Mouse (Mus musculus) midbrain, embryonic 11.5 days (tissue): Measurements from ENCODE around the gene Cyp51. TPM values are rescaled to one million over a fixed set of nuclear protein-coding genes. Genes with fewer than 3 reads are reported as not detected.
"Not testable (repeated sequence)": the region's sequence is repeated elsewhere in the genome, so short reads cannot be mapped to it uniquely, and the experiment has no call there.

Experiments used
- ATAC-seq: fragments of 200-750 bp; cut with Nextera tagmentation; 2 replicates; pipeline ENCODE4 v1.8.0; 2017; ENCODE audit warnings: moderate TSS enrichment, moderate library complexity; ENCODE audit not compliant: low FRiP score
- DNase-seq: peaks from one replicate; pipeline ENCODE4 v3.0.0; 2015; ENCODE audit warnings: low spot score; ENCODE audit errors: missing footprints
- H3K27ac ChIP-seq: fragments of 300-500 bp; sonication (generic); 2 replicates; pipeline ENCODE4 v1.5.1; 2014; ENCODE audit warnings: low read depth, low read length
- H3K27me3 ChIP-seq: fragments of 300-500 bp; sonication (generic); 2 replicates; pipeline ENCODE4 v1.6.1; 2014; ENCODE audit warnings: mild to moderate bottlenecking, low read length, moderate library complexity, mixed read lengths; ENCODE audit not compliant: control insufficient read depth, insufficient read depth
- H3K36me3 ChIP-seq: fragments of 300-500 bp; sonication (generic); 2 replicates; pipeline ENCODE4 v1.6.1; 2014; ENCODE audit warnings: mild to moderate bottlenecking, low read length, moderate library complexity, mixed read lengths; ENCODE audit not compliant: control insufficient read depth, insufficient read depth
- H3K4me1 ChIP-seq: fragments of 300-500 bp; sonication (generic); 2 replicates; pipeline ENCODE4 v1.6.1; 2014; ENCODE audit warnings: low read length; ENCODE audit not compliant: control insufficient read depth, insufficient read depth
- H3K4me2 ChIP-seq: fragments of 300-500 bp; sonication (generic); 2 replicates; pipeline ENCODE4 v1.6.1; 2014; ENCODE audit warnings: mild to moderate bottlenecking, moderate library complexity
- H3K4me3 ChIP-seq: fragments of 300-500 bp; sonication (generic); 2 replicates; pipeline ENCODE4 v1.5.1; 2014; ENCODE audit warnings: low read depth, low read length
- H3K9ac ChIP-seq: fragments of 300-500 bp; sonication (generic); 2 replicates; pipeline ENCODE4 v1.6.1; 2014; ENCODE audit warnings: low read length
- H3K9me3 ChIP-seq: fragments of 300-500 bp; sonication (generic); 2 replicates; pipeline ENCODE4 v1.6.1; 2016; ENCODE audit warnings: low read length; ENCODE audit not compliant: control insufficient read depth
- WGBS: fragments of 180-500 bp; shearing (Covaris S2); extraction: QIAGEN DNeasy Blood & Tissue Kit; methylation state at CpG from one replicate; pipeline ENCODE4 v1.1.7; 2014; 5-methylcytosine and 5-hydroxymethylcytosine counted together
- polyA plus RNA-seq: library from polyadenylated mRNA; unstranded; fragments of >200 nt; fragmentation: Nextera tagmentation; extraction: Ambion mirVana; gene quantifications from 2 replicates; pipeline ENCODE4 v1.2.1, GENCODE M21; 2014

Cyp51 gene
- 176 and 200 TPM in 2 replicates for polyA plus RNA-seq

DNA sequence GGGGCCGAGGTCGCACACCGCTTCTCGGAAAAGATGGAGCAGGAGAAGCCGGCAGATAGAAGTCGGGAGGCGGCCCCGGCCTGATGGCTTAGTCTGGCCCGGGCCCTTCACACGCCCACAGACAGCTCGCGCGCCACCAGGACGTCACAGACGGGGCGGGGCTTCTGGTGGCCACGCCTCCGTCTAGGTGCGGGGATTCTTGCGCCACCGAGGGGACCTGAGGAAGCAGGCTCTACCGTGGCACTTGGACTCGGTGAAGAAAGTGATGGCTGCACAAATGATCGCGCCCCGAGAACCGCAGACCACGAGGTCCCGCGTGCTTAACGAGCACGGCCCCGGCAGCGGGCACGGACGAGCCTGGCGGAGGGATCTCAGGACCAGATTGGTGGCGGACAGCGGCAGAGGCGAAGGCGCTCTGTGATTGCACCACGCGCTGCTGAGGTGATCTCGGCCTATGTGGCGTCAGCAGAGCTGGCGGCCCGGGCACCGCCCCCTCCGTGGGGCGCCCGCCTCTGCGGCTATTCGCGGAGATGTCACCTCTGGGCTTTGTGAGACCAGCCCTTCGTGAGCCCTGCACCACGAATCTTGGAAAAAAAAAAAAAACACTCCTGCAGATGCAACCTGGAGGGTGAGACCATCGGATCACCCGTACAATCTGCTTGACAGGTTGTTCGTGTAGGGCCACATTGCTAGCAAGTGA lies at the start of gene Cyp51:
Gene Cyp51, minus strand, starts transcription at position 406 of the 700 bp plus-strand sequence.
- H3K4me3 ChIP-seq, result peak within 1 kb of the TSS; percentile 95
- ATAC-seq (peak; percentile 98), DNase-seq (peak; percentile 99)
- peaks cover 16% of the 10 kb centered on the region for H3K36me3 ChIP-seq
- peaks cover 6% of the 10 kb centered on the region for H3K4me1 ChIP-seq
- H3K27me3 ChIP-seq, result no peaks in the 10 kb centered on the region
- peak within 1 kb of the TSS; percentile 91 for H3K9ac ChIP-seq
- peak within 1 kb of the TSS; percentile 80 for H3K4me2 ChIP-seq
- peaks cover 5% of the 10 kb centered on the region; the same call in 1 of the 2 replicates for H3K9me3 ChIP-seq
- H3K27ac ChIP-seq, result peak within 1 kb of the TSS; percentile 96
- under 1% methylated on average over 59 of the region's 59 CpGs for WGBS

GRCm38 (mm10) chr5:4112570-4113098 lies 8.1 kb upstream of the Cyp51 start:
- no peaks in the 10 kb centered on the region for H3K4me1 ChIP-seq
- DNase-seq (no peak), ATAC-seq (no peak)
- 90% methylated on average over 5 of the region's 5 CpGs for WGBS
- H3K4me3 ChIP-seq, result no peak overlapping the region
- H3K27me3 ChIP-seq, result no peaks in the 10 kb centered on the region
- H3K4me2 ChIP-seq, result no peak overlapping the region
- H3K9me3 ChIP-seq, result no peaks in the 10 kb centered on the region
- no peaks in the 10 kb centered on the region for H3K36me3 ChIP-seq
- no peak overlapping the region for H3K9ac ChIP-seq
- no peak overlapping the region for H3K27ac ChIP-seq

GRCm38 (mm10) chr5:4107056-4107455 lies 2.5 kb upstream of the Cyp51 start:
- not testable (repeated sequence) for H3K4me3 ChIP-seq, ATAC-seq, H3K36me3 ChIP-seq, H3K27ac ChIP-seq, H3K4me2 ChIP-seq, H3K9ac ChIP-seq, H3K4me1 ChIP-seq, H3K27me3 ChIP-seq, H3K9me3 ChIP-seq
- peak; percentile 41 for DNase-seq
- WGBS, result 43% methylated on average over 7 of the region's 7 CpGs

GRCm38 (mm10) chr5:4105651-4106186 lies 1.2 kb upstream of the Cyp51 start:
- 95% methylated on average over 2 of the region's 2 CpGs for WGBS
- H3K9me3 ChIP-seq, result peaks cover 5% of the 10 kb centered on the region; the same call in 1 of the 2 replicates
- no peaks in the 10 kb centered on the region for H3K27me3 ChIP-seq
- no peak overlapping the region for H3K4me3 ChIP-seq
- H3K27ac ChIP-seq, result no peak overlapping the region
- H3K36me3 ChIP-seq, result peaks cover 13% of the 10 kb centered on the region
- H3K4me2 ChIP-seq, result no peak overlapping the region
- ATAC-seq (no peak), DNase-seq (peak; percentile 73)
- no peak overlapping the region for H3K9ac ChIP-seq
- peaks cover 6% of the 10 kb centered on the region for H3K4me1 ChIP-seq

- Histone ChIP-seq H3K4me1 (peaks cover 6% of the 10 kb centered on the region), H3K4me2 (peak overlapping the region; percentile 80), H3K4me3 (peak overlapping the region; percentile 95), H3K9ac (peak overlapping the region; percentile 91), H3K36me3 (peaks cover 21% of the 10 kb centered on the region), H3K9me3 (peaks cover 5% of the 10 kb centered on the region; the same call in 1 of the 2 replicates), H3K27ac (peak overlapping the region; percentile 96), H3K27me3 (no peaks in the 10 kb centered on the region)
- ATAC-seq (peak; percentile 65; the same call in 1 of the 2 replicates), DNase-seq (peak; percentile 79)
- WGBS, result 1% methylated on average over 41 of the region's 41 CpGs
Observed at GRCm38 (mm10) chr5:4103626-4104340, 763 bp downstream of the Cyp51 start.

GRCm38 (mm10) chr5:4101770-4102169 lies 2.8 kb downstream of the Cyp51 start:
- H3K36me3 ChIP-seq, result peaks cover 21% of the 10 kb centered on the region
- H3K27me3 ChIP-seq, result no peaks in the 10 kb centered on the region
- ATAC-seq (no peak), DNase-seq (peak; percentile 78)
- H3K4me1 ChIP-seq, result peaks cover 6% of the 10 kb centered on the region
- no peak overlapping the region for H3K4me2 ChIP-seq
- H3K4me3 ChIP-seq, result no peak overlapping the region
- no peak overlapping the region for H3K9ac ChIP-seq
- peaks cover 5% of the 10 kb centered on the region; the same call in 1 of the 2 replicates for H3K9me3 ChIP-seq
- H3K27ac ChIP-seq, result no peak overlapping the region
- WGBS, result 89% methylated on average over 2 of the region's 2 CpGs

GRCm38 (mm10) chr5:4101031-4101430 lies 3.5 kb downstream of the Cyp51 start:
- Histone ChIP-seq H3K4me2 (no peak overlapping the region), H3K9ac (no peak overlapping the region), H3K27me3 (no peaks in the 10 kb centered on the region), H3K27ac (no peak overlapping the region), H3K4me1 (peaks cover 6% of the 10 kb centered on the region), H3K36me3 (peaks cover 21% of the 10 kb centered on the region), H3K4me3 (no peak overlapping the region), H3K9me3 (peaks cover 5% of the 10 kb centered on the region; the same call in 1 of the 2 replicates)
- WGBS, result 96% methylated on average over 4 of the region's 4 CpGs
- peak; percentile 69 for DNase-seq
- ATAC-seq, result no peak

DNA sequence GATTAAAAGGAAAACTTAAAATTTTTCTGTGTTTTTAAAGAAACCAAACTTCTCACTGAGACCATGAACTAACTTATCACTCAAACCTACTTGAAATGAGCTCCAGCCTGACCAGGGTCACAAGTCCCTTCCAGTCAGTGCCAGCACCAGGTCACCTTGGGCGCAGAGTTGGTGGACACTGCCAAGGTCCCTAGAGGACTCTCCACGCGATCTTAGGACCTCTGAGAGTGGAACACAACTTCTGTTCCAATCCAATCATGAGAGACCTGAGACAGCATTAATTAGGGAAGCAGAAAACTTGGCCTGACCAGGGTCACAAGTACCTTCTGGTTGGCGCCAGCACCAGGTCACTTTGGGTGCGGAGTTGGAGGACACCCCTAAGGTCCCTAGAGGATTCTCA lies 10.1 kb downstream of the Cyp51 start:
- DNase-seq (no peak), ATAC-seq (no peak)
- Histone ChIP-seq H3K27ac (no peak overlapping the region), H3K36me3 (peaks cover 26% of the 10 kb centered on the region; the same call in 1 of the 2 replicates), H3K4me2 (no peak overlapping the region), H3K4me3 (no peak overlapping the region), H3K4me1 (no peaks in the 10 kb centered on the region), H3K27me3 (no peaks in the 10 kb centered on the region), H3K9ac (no peak overlapping the region), H3K9me3 (no peaks in the 10 kb centered on the region)
- 97% methylated on average over 5 of the region's 5 CpGs for WGBS
